24 mouse cellular contexts compared by ENCODE assay signal in genomic region chr8:106606121-106606520, GRCm38 (mm10). TPM values are rescaled to one million over a fixed set of nuclear protein-coding genes. Genes with fewer than 3 reads are reported as not detected.
DNase-seq lines count a peak whose midpoint lies in the region; ATAC-seq and TF ChIP-seq lines count a peak whose summit lies in the region.
"Had no signal": no experiment of that assay in that cellular context is flagged by ENCODE, and none has a peak within 500 bp of the region (broad histone marks: within the 10 kb centered on the region; RNA-seq: fewer than 3 reads in every experiment).

No protein-coding gene starts in this region.

- H3K4me1 ChIP-seq in liver, embryonic 15.5 days (replicated peaks), result peaks cover 21% of the 10 kb centered on the region
- H3K4me1 ChIP-seq in liver, embryonic 11.5 days (replicated peaks; ENCODE audit: control insufficient read depth, insufficient read depth, low read length), result 0 out of 2 replicates have a peak, but pooled peaks cover 10% of the 10 kb centered on the region
- H3K4me1 ChIP-seq in ES-E14 (ENCODE audit: control insufficient read depth in 2 of 2, insufficient read depth in 2 of 2, low read length in 2 of 2, poor library complexity in 1 of 2), result peaks cover 25% of the 10 kb centered on the region in 2 experiments
- H3K4me1 ChIP-seq in liver, postnatal 0 days (ENCODE audit: insufficient read depth), result peaks cover 17% of the 10 kb centered on the region

- DNase-seq in liver, embryonic 11.5 days (ENCODE audit: low spot score), result no peak
- DNase-seq in A20 (ENCODE audit: low read depth, low spot score) (peak; percentile 79), ES-E14 (ENCODE audit: low read depth, low spot score) (no peak)
- DNase-seq in liver, postnatal 0 days, result no peak
- no peak for DNase-seq in cerebellum, adult 9-10 months
- DNase-seq in right cerebral cortex, postnatal 10 days (ENCODE audit: low spot score in 2 of 2), result no peak
- no peak for DNase-seq in spleen, postnatal 10 days (ENCODE audit: low spot score in 2 of 2)
- DNase-seq: adrenal gland, postnatal 14 days; cerebellum, postnatal 10 days; gastrocnemius, postnatal 10 days; heart, adult 18-20 months; heart, postnatal 36 days; kidney, adult 18-20 months; kidney, postnatal 14 days; lung, postnatal 4 days; right cerebral cortex, postnatal 25 days had no signal

- H3K4me2 ChIP-seq in liver, embryonic 15.5 days, result no peak overlapping the region
- no peak overlapping the region for H3K4me2 ChIP-seq in liver, embryonic 11.5 days
- peak overlapping the region; percentile 51 for H3K4me2 ChIP-seq in liver, postnatal 0 days (ENCODE audit: low read depth, low read length)
- H3K4me2 ChIP-seq: embryonic facial prominence, embryonic 13.5 days; hindbrain, embryonic 14.5 days; neural tube, embryonic 15.5 days had no signal

- H3K27me3 ChIP-seq in liver, embryonic 15.5 days, result peaks cover 60% of the 10 kb centered on the region
- H3K27me3 ChIP-seq in liver, embryonic 11.5 days (replicated peaks; ENCODE audit: control insufficient read depth, insufficient read depth, low read length), result peaks cover 59% of the 10 kb centered on the region
- peaks cover 29% of the 10 kb centered on the region for H3K27me3 ChIP-seq in liver, postnatal 0 days (ENCODE audit: insufficient read depth, low read length)

- no peaks in the 10 kb centered on the region for H3K9me3 ChIP-seq in liver, embryonic 15.5 days (replicated peaks)
- no peaks in the 10 kb centered on the region for H3K9me3 ChIP-seq in liver, embryonic 11.5 days (ENCODE audit: control insufficient read depth, low read length)
- H3K9me3 ChIP-seq in ES-E14 (ENCODE audit: control insufficient read depth, insufficient read depth, low read depth, low read length), result no peaks in the 10 kb centered on the region
- no peaks in the 10 kb centered on the region for H3K9me3 ChIP-seq in liver, postnatal 0 days (ENCODE audit: low read length)
- H3K9me3 ChIP-seq: embryonic facial prominence, embryonic 13.5 days; limb, embryonic 10.5 days; neural tube, embryonic 15.5 days had no signal

- in situ Hi-C loops in ES-E14 (cut with MboI; ENCODE audit: low sequenced_read_pairs in 2 of 2, unreplicated experiment in 2 of 2), result no loop called here

- no peak for TF ChIP-seq CTCF in liver, postnatal 0 days (IDR thresholded peaks at IDR 0.05; ENCODE audit: low read depth)

- H3K4me3 ChIP-seq in liver, embryonic 15.5 days (replicated peaks), result no peak overlapping the region
- no peak overlapping the region for H3K4me3 ChIP-seq in liver, embryonic 11.5 days (ENCODE audit: low read depth, low read length)
- H3K4me3 ChIP-seq in ES-E14 (ENCODE audit: insufficient read depth in 1 of 2, low read depth in 1 of 2, low read length in 2 of 2, poor library complexity in 1 of 2, severe bottlenecking in 1 of 2), result peak overlapping the region; percentile 21 to 38; a peak in 3 of 4 replicates
- H3K4me3 ChIP-seq in liver, postnatal 0 days (ENCODE audit: low read depth, low read length), result no peak overlapping the region
- H3K4me3 ChIP-seq: layer of hippocampus, adult 2 months; limb, embryonic 10.5 days; neural tube, embryonic 15.5 days had no signal

- TF ChIP-seq EP300 in liver, postnatal 0 days (IDR thresholded peaks at IDR 0.05; ENCODE audit: low read depth), result no peak

- no peak overlapping the region for H3K9ac ChIP-seq in liver, embryonic 15.5 days
- no peak overlapping the region for H3K9ac ChIP-seq in liver, embryonic 11.5 days (ENCODE audit: low read depth, low read length)
- no peak overlapping the region for H3K9ac ChIP-seq in ES-E14 (ENCODE audit: insufficient read depth, low read depth, low read length, poor library complexity, severe bottlenecking)
- H3K9ac ChIP-seq in liver, postnatal 0 days (replicated peaks), result no peak overlapping the region
- H3K9ac ChIP-seq: embryonic facial prominence, embryonic 13.5 days; hindbrain, embryonic 14.5 days; neural tube, embryonic 15.5 days had no signal

- no peak for ATAC-seq in liver, embryonic 15.5 days (ENCODE audit: insufficient read depth)
- ATAC-seq in liver, embryonic 11.5 days (replicated peaks; ENCODE audit: low FRiP score), result no peak
- ATAC-seq in liver, postnatal 0 days, result peak; percentile 28; the same call in 1 of the 2 replicates
- ATAC-seq: forebrain, embryonic 14.5 days; midbrain, embryonic 16.5 days had no signal

- WGBS in liver, embryonic 15.5 days (ENCODE audit: insufficient replicate concordance), result 18% methylated on average over 4 of the region's 4 CpGs
- 34% methylated on average over 4 of the region's 4 CpGs for WGBS in liver, embryonic 11.5 days
- WGBS in liver, postnatal 0 days (ENCODE audit: insufficient replicate concordance), result 23% methylated on average over 4 of the region's 4 CpGs

- H3K36me3 ChIP-seq in liver, embryonic 15.5 days (replicated peaks), result no peaks in the 10 kb centered on the region
- H3K36me3 ChIP-seq in liver, embryonic 11.5 days (ENCODE audit: control insufficient read depth, insufficient read depth, low read length), result no peaks in the 10 kb centered on the region
- peaks cover 16% of the 10 kb centered on the region; the same call in 1 of the 2 replicates for H3K36me3 ChIP-seq in ES-E14 (ENCODE audit: control insufficient read depth, insufficient read depth, low read length, poor library complexity, severe bottlenecking)
- H3K36me3 ChIP-seq in liver, postnatal 0 days (replicated peaks; ENCODE audit: insufficient read depth, low read length), result no peaks in the 10 kb centered on the region
- H3K36me3 ChIP-seq: embryonic facial prominence, embryonic 13.5 days; limb, embryonic 10.5 days; neural tube, embryonic 15.5 days had no signal

- 0 out of 2 replicates have a peak overlapping the region, but pooled peaks have one; percentile 20 for H3K27ac ChIP-seq in liver, embryonic 15.5 days (replicated peaks)
- H3K27ac ChIP-seq in liver, embryonic 11.5 days (ENCODE audit: low read depth, low read length), result no peak overlapping the region
- no peak overlapping the region; the same call in 1 of the 2 replicates for H3K27ac ChIP-seq in ES-E14 (ENCODE audit: insufficient read depth, low read depth, low read length, poor library complexity, severe bottlenecking)
- H3K27ac ChIP-seq in liver, postnatal 0 days (ENCODE audit: low read depth), result peak overlapping the region; percentile 91
- H3K27ac ChIP-seq: embryonic facial prominence, embryonic 13.5 days; hindbrain, embryonic 14.5 days; layer of hippocampus, adult 2 months; limb, embryonic 10.5 days; neural tube, embryonic 15.5 days had no signal

TF ChIP-seq in ES-E14, 5 proteins besides CTCF, POLR2A, EP300 and RAD21:
- TF ChIP-seq CHD2 (IDR thresholded peaks at IDR 0.05; ENCODE audit: low read depth, low read length), result no peak
- TF ChIP-seq ZNF384 (IDR thresholded peaks at IDR 0.05; ENCODE audit: low read depth, low read length), result no peak
- TF ChIP-seq HCFC1 (IDR thresholded peaks at IDR 0.05; ENCODE audit: borderline replicate concordance, insufficient read depth, low read length), result no peak
- TF ChIP-seq MAFK (IDR thresholded peaks at IDR 0.05; ENCODE audit: insufficient read depth, low read depth, low read length), result no peak
- no peak for TF ChIP-seq ZC3H11A (IDR thresholded peaks at IDR 0.05; ENCODE audit: borderline replicate concordance, low read depth, low read length)

RNA-seq across cellular contexts. Expression of gene Cdh1, which starts 3.0 kb away (rescaled TPM):
- polyA plus RNA-seq in liver, embryonic 15.5 days (2015; fragmentation: Nextera tagmentation; extraction: Ambion mirVana), result 19.0 and 23.2 TPM in 2 replicates
- polyA plus RNA-seq in liver, embryonic 11.5 days (2014; fragmentation: Nextera tagmentation; extraction: Ambion mirVana), result 11.0 and 11.8 TPM in 2 replicates
- total RNA-seq in ES-E14 (2012; rRNA removed), result 254 and 424 TPM in 2 replicates
- polyA plus RNA-seq in liver, postnatal 0 days (2015; fragmentation: Nextera tagmentation; extraction: Ambion mirVana), result 25.0 and 28.8 TPM in 2 replicates
- total RNA-seq: heart, postnatal 36 days had no signal

RNA-seq across cellular contexts. Expression of gene Gm10073, which starts 32.9 kb away (rescaled TPM):
- polyA plus RNA-seq in liver, embryonic 15.5 days (2015; fragmentation: Nextera tagmentation; extraction: Ambion mirVana), result 4.0 and 7.3 TPM in 2 replicates
- 11.9 and 15.4 TPM in 2 replicates for polyA plus RNA-seq in liver, embryonic 11.5 days (2014; fragmentation: Nextera tagmentation; extraction: Ambion mirVana)
- 83.5 and 86.5 TPM in 2 replicates for total RNA-seq in ES-E14 (2012; rRNA removed)
- polyA plus RNA-seq in liver, postnatal 0 days (2015; fragmentation: Nextera tagmentation; extraction: Ambion mirVana), result 7.2 and 7.3 TPM in 2 replicates

Comparison
In these comparisons a context has a peak if more than half of its experiments do, and no peak if none do; other contexts are left out.
1. H3K27ac ChIP-seq: peak in liver, embryonic 15.5 days (single experiment) and liver, postnatal 0 days (single experiment); none in liver, embryonic 11.5 days (single experiment) and ES-E14 (single experiment).
2. H3K4me3 ChIP-seq: peak in ES-E14 (2 of 2); none in liver, embryonic 15.5 days (single experiment), liver, embryonic 11.5 days (single experiment) and liver, postnatal 0 days (single experiment).